In the genomic region with DNA sequence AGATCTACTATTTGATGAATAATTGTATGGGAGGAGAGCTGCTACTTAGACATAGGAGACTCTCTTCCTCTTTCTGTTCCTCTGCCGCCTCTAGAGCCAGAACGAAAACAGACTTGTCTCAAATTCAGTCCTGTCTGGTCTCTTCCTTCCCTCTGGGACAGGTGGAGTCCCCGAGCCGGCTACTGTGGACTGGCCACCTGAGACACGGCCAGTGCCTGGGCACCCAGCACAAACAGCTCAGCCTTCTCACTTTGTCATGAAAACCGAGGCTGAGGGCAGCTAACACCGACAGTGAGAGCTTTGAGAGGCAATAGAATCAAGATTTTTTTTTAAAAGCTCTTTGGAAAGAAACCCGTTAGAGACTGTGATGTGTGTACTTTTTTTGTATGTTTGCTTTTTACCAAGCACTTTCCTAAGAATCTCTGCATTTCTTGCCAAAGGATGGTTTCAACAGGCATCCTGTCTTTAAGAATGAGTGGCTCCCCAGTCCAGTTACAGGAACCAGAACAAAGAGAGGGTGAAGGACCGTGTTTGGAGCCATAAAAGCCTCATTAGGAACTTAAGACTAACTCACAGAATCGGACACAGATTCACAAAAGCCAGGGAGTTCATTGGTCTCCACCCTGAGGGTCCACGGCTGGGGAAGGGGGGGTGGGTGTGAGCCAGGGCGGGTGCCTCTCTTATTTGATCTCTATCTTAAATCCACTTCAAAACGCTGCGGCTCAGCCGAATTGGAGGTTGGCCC, we compare ENCODE assay signal across 20 mouse cellular contexts. TPM values are rescaled to one million over a fixed set of nuclear protein-coding genes. Genes with fewer than 3 reads are reported as not detected.
DNase-seq lines count a peak whose midpoint lies in the region; ATAC-seq and TF ChIP-seq lines count a peak whose summit lies in the region.
"Had no signal": no experiment of that assay in that cellular context is flagged by ENCODE, and none has a peak within 500 bp of the region (broad histone marks: within the 10 kb centered on the region; RNA-seq: fewer than 3 reads in every experiment).

No protein-coding gene starts in this region.

- H3K4me3 ChIP-seq in midbrain, embryonic 12.5 days = peak overlapping the region; percentile 13
- no peak overlapping the region for H3K4me3 ChIP-seq in midbrain, postnatal 0 days (ENCODE audit: low read depth, low read length)
- H3K4me3 ChIP-seq in hindbrain, embryonic 14.5 days (replicated peaks; ENCODE audit: low read length) = peak overlapping the region; percentile 30
- peak overlapping the region; percentile 55 for H3K4me3 ChIP-seq in limb, embryonic 15.5 days
- H3K4me3 ChIP-seq in forebrain, postnatal 0 days (ENCODE audit: low read depth, low read length) = no peak overlapping the region
- H3K4me3 ChIP-seq: heart, adult 2 months had no signal

- H3K4me1 ChIP-seq in midbrain, embryonic 12.5 days = peaks cover 41% of the 10 kb centered on the region
- no peaks in the 10 kb centered on the region for H3K4me1 ChIP-seq in midbrain, postnatal 0 days (ENCODE audit: insufficient read depth, low read length)
- H3K4me1 ChIP-seq in hindbrain, embryonic 14.5 days (replicated peaks; ENCODE audit: control insufficient read depth, insufficient read depth, low read length) = no peaks in the 10 kb centered on the region
- peaks cover 72% of the 10 kb centered on the region for H3K4me1 ChIP-seq in limb, embryonic 15.5 days
- H3K4me1 ChIP-seq in forebrain, postnatal 0 days (ENCODE audit: insufficient read depth) = no peaks in the 10 kb centered on the region

- H3K36me3 ChIP-seq in midbrain, embryonic 12.5 days = no peaks in the 10 kb centered on the region
- no peaks in the 10 kb centered on the region for H3K36me3 ChIP-seq in midbrain, postnatal 0 days (ENCODE audit: insufficient read depth, low read length)
- no peaks in the 10 kb centered on the region for H3K36me3 ChIP-seq in hindbrain, embryonic 14.5 days (replicated peaks; ENCODE audit: control insufficient read depth, insufficient read depth)
- no peaks in the 10 kb centered on the region for H3K36me3 ChIP-seq in limb, embryonic 15.5 days
- H3K36me3 ChIP-seq in forebrain, postnatal 0 days (ENCODE audit: insufficient read depth) = no peaks in the 10 kb centered on the region
- H3K36me3 ChIP-seq: G1E had no signal

- no peak for DNase-seq in midbrain, postnatal 0 days (ENCODE audit: low spot score)
- DNase-seq in hindbrain, embryonic 14.5 days (ENCODE audit: low spot score) = no peak
- DNase-seq in kidney, postnatal 10 days = no peak
- DNase-seq in spleen, postnatal 4 days (ENCODE audit: low spot score in 2 of 2) = no peak
- DNase-seq in forebrain, postnatal 0 days = no peak
- DNase-seq: adrenal gland, adult 2 months; cerebellum, adult 8-10 months; heart, adult 2 months; kidney, adult 9 months; lung, embryonic 14.5 days had no signal

- ATAC-seq in midbrain, embryonic 12.5 days (ENCODE audit: low FRiP score, low read depth) = no peak
- no peak for ATAC-seq in midbrain, postnatal 0 days (ENCODE audit: low FRiP score)
- no peak for ATAC-seq in hindbrain, embryonic 14.5 days (ENCODE audit: low FRiP score)
- ATAC-seq in limb, embryonic 15.5 days (ENCODE audit: insufficient number of reproducible peaks, low FRiP score, low TSS enrichment, low read depth) = no peak
- ATAC-seq in forebrain, postnatal 0 days = no peak
- ATAC-seq: forebrain, embryonic 16.5 days; inflammation-experienced regulatory T-cells, adult 6 months had no signal

- H3K9ac ChIP-seq in midbrain, embryonic 12.5 days (replicated peaks) = no peak overlapping the region
- no peak overlapping the region for H3K9ac ChIP-seq in midbrain, postnatal 0 days (replicated peaks; ENCODE audit: low read length, poor library complexity, severe bottlenecking)
- H3K9ac ChIP-seq in hindbrain, embryonic 14.5 days = peak overlapping the region; percentile 35
- peak overlapping the region; percentile 23; the same call in 1 of the 2 replicates for H3K9ac ChIP-seq in limb, embryonic 15.5 days
- H3K9ac ChIP-seq in forebrain, postnatal 0 days = no peak overlapping the region
- H3K9ac ChIP-seq: lung, embryonic 14.5 days had no signal

- H3K27me3 ChIP-seq in midbrain, embryonic 12.5 days = peaks cover 100% of the 10 kb centered on the region
- peaks cover 73% of the 10 kb centered on the region for H3K27me3 ChIP-seq in midbrain, postnatal 0 days (ENCODE audit: insufficient read depth, low read length)
- H3K27me3 ChIP-seq in hindbrain, embryonic 14.5 days (ENCODE audit: control insufficient read depth, insufficient read depth, low read length) = peaks cover 80% of the 10 kb centered on the region
- H3K27me3 ChIP-seq in limb, embryonic 15.5 days = peaks cover 70% of the 10 kb centered on the region
- peaks cover 68% of the 10 kb centered on the region for H3K27me3 ChIP-seq in forebrain, postnatal 0 days (ENCODE audit: insufficient read depth, low read length)

- H3K9me3 ChIP-seq in midbrain, embryonic 12.5 days = no peaks in the 10 kb centered on the region
- H3K9me3 ChIP-seq in midbrain, postnatal 0 days (ENCODE audit: low read length) = no peaks in the 10 kb centered on the region
- H3K9me3 ChIP-seq in hindbrain, embryonic 14.5 days (ENCODE audit: control insufficient read depth, low read length) = no peaks in the 10 kb centered on the region
- H3K9me3 ChIP-seq in limb, embryonic 15.5 days = no peaks in the 10 kb centered on the region
- H3K9me3 ChIP-seq in forebrain, postnatal 0 days (ENCODE audit: low read length) = no peaks in the 10 kb centered on the region

- H3K27ac ChIP-seq in midbrain, embryonic 12.5 days (replicated peaks) = no peak overlapping the region
- no peak overlapping the region for H3K27ac ChIP-seq in midbrain, postnatal 0 days (ENCODE audit: low read depth, low read length)
- no peak overlapping the region for H3K27ac ChIP-seq in hindbrain, embryonic 14.5 days
- H3K27ac ChIP-seq in limb, embryonic 15.5 days = peak overlapping the region; percentile 73
- H3K27ac ChIP-seq in forebrain, postnatal 0 days (ENCODE audit: low read depth, low read length) = no peak overlapping the region
- H3K27ac ChIP-seq: heart, adult 2 months; macrophage had no signal

- peak overlapping the region; percentile 7 for H3K4me2 ChIP-seq in midbrain, embryonic 12.5 days (replicated peaks)
- no peak overlapping the region for H3K4me2 ChIP-seq in midbrain, postnatal 0 days (ENCODE audit: low read depth, low read length, poor library complexity, severe bottlenecking)
- H3K4me2 ChIP-seq in hindbrain, embryonic 14.5 days (replicated peaks) = peak overlapping the region; percentile 52
- H3K4me2 ChIP-seq in limb, embryonic 15.5 days = peak overlapping the region; percentile 72; the same call in 1 of the 2 replicates
- H3K4me2 ChIP-seq in forebrain, postnatal 0 days (ENCODE audit: low read depth) = no peak overlapping the region
- H3K4me2 ChIP-seq: lung, embryonic 14.5 days had no signal

- TF ChIP-seq CTCF in midbrain, postnatal 0 days (IDR thresholded peaks at IDR 0.05) = no peak
- TF ChIP-seq CTCF in forebrain, postnatal 0 days (IDR thresholded peaks at IDR 0.05; ENCODE audit: low read depth) = no peak

- WGBS in midbrain, embryonic 12.5 days = 3% methylated on average over 15 of the region's 15 CpGs
- 7% methylated on average over 15 of the region's 15 CpGs for WGBS in midbrain, postnatal 0 days
- 7% methylated on average over 15 of the region's 15 CpGs for WGBS in hindbrain, embryonic 14.5 days
- 8% methylated on average over 15 of the region's 15 CpGs for WGBS in limb, embryonic 15.5 days
- WGBS in forebrain, postnatal 0 days = 5% methylated on average over 15 of the region's 15 CpGs

RNA-seq across cellular contexts. Expression of gene Lmx1b, which starts 5.4 kb away (rescaled TPM):
- 2.3 and 2.8 TPM in 2 replicates for polyA plus RNA-seq in midbrain, embryonic 12.5 days (2016; fragmentation: Nextera tagmentation; extraction: Ambion mirVana)
- total RNA-seq in midbrain, postnatal 0 days (2014; rRNA removed) = 7.0 and 8.4 TPM in 2 replicates
- 0.65 and 0.83 TPM in 2 replicates for polyA plus RNA-seq in midbrain, postnatal 0 days (2015; fragmentation: Nextera tagmentation; extraction: Ambion mirVana)
- 6.7 and 8.7 TPM in 2 replicates for polyA plus RNA-seq in hindbrain, embryonic 14.5 days (2014; fragmentation: Nextera tagmentation; extraction: Ambion mirVana)
- 2.9 and 4.1 TPM in 2 replicates for polyA plus RNA-seq in limb, embryonic 15.5 days (2015; fragmentation: Nextera tagmentation; extraction: Ambion mirVana)
- total RNA-seq in forebrain, postnatal 0 days (2014; rRNA removed) = 0.54 and 2.0 TPM in 2 replicates
- polyA plus RNA-seq in forebrain, postnatal 0 days (2015; fragmentation: Nextera tagmentation; extraction: Ambion mirVana) = 0.05 and 0.24 TPM in 2 replicates
- total RNA-seq: adrenal gland, adult 2 months; liver, adult 2 months had no signal
- polyA plus RNA-seq: adrenal gland, adult 2 months; C2C12; forebrain, embryonic 16.5 days; G1E; heart, embryonic 16.5 days; inflammation-experienced regulatory T-cells, adult 6 months; liver, adult 2 months; macrophage; thymus, postnatal 0 days had no signal

Comparison
In these comparisons a context has a peak if more than half of its experiments do, and no peak if none do; other contexts are left out.
1. H3K4me2 ChIP-seq: peak in midbrain, embryonic 12.5 days (single experiment), hindbrain, embryonic 14.5 days (single experiment) and limb, embryonic 15.5 days (single experiment); none in midbrain, postnatal 0 days (single experiment) and forebrain, postnatal 0 days (single experiment).
2. H3K4me3 ChIP-seq: peak in midbrain, embryonic 12.5 days (single experiment), hindbrain, embryonic 14.5 days (single experiment) and limb, embryonic 15.5 days (single experiment); none in midbrain, postnatal 0 days (single experiment) and forebrain, postnatal 0 days (single experiment).
3. H3K9ac ChIP-seq: peak in hindbrain, embryonic 14.5 days (single experiment) and limb, embryonic 15.5 days (single experiment); none in midbrain, embryonic 12.5 days (single experiment), midbrain, postnatal 0 days (single experiment) and forebrain, postnatal 0 days (single experiment).